Mouse (Mus musculus) cerebellum, adult (tissue): ENCODE measurements around the gene Clec16a.

Experiments used
- ATAC-seq: cut with Nextera tagmentation; 2 replicates; pipeline ENCODE4 v1.9.2; 2017; ENCODE audit warnings: mild to moderate bottlenecking, moderate library complexity, mixed read lengths; ENCODE audit not compliant: insufficient number of reproducible peaks, low FRiP score, low TSS enrichment

Gene Clec16a

GRCm38 (mm10) chr16:10741082-10741481 is 195.9 kb downstream of the Clec16a start:
- no peak for ATAC-seq

GRCm38 (mm10) chr16:10749226-10749625 is 204.1 kb downstream of the Clec16a start:
- ATAC-seq = no peak

- peak; percentile 71 for ATAC-seq
Observed at GRCm38 (mm10) chr16:10749824-10750223, 204.7 kb downstream of the Clec16a start.

GRCm38 (mm10) chr16:10754521-10755296 is 209.6 kb downstream of the Clec16a start:
- ATAC-seq = no peak

GRCm38 (mm10) chr16:10756168-10756567 is 211.0 kb downstream of the Clec16a start:
- no peak for ATAC-seq

- ATAC-seq = no peak
Observed at GRCm38 (mm10) chr16:10761182-10761581, 216.0 kb downstream of the Clec16a start.

GRCm38 (mm10) chr16:10762569-10763180 is 217.5 kb downstream of the Clec16a start:
- ATAC-seq = no peak

GRCm38 (mm10) chr16:10763540-10764264 is 218.6 kb downstream of the Clec16a start:
- ATAC-seq = no peak

GRCm38 (mm10) chr16:10764323-10764722 is 219.2 kb downstream of the Clec16a start:
- no peak for ATAC-seq

- ATAC-seq = no peak; the same call in 1 of the 2 replicates
Observed at GRCm38 (mm10) chr16:10767158-10767557, 222.0 kb downstream of the Clec16a start.

GRCm38 (mm10) chr16:10768821-10769220 is 223.7 kb downstream of the Clec16a start:
- no peak for ATAC-seq

- no peak; the same call in 1 of the 2 replicates for ATAC-seq
Observed at GRCm38 (mm10) chr16:10769661-10770060, 224.5 kb downstream of the Clec16a start.

- ATAC-seq = no peak
Observed at GRCm38 (mm10) chr16:10770531-10771325, 225.6 kb downstream of the Clec16a start.

GRCm38 (mm10) chr16:10771769-10772510 is 226.8 kb downstream of the Clec16a start:
- no peak for ATAC-seq

- ATAC-seq = no peak
Observed at GRCm38 (mm10) chr16:10773543-10773942, 228.4 kb downstream of the Clec16a start.

GRCm38 (mm10) chr16:10774726-10775125 is 229.6 kb downstream of the Clec16a start:
- ATAC-seq = no peak

- ATAC-seq = no peak
Observed at GRCm38 (mm10) chr16:10776322-10776721, 231.2 kb downstream of the Clec16a start.

GRCm38 (mm10) chr16:10777579-10778160 is 232.5 kb downstream of the Clec16a start:
- no peak for ATAC-seq

GRCm38 (mm10) chr16:10780631-10781120 is 235.5 kb downstream of the Clec16a start:
- no peak for ATAC-seq
